Mouse (Mus musculus) liver, postnatal 0 days (tissue): ENCODE results near the gene Wapl.

Experiments used
- CTCF ChIP-seq: sonication (generic); IDR thresholded peaks from 2 replicates; pipeline ENCODE4 v1.5.1; 2016; ENCODE audit warnings: antibody characterized with exemption, low read depth
- EP300 ChIP-seq: IDR thresholded peaks from 2 replicates; pipeline ENCODE4 v1.6.1; 2016; ENCODE audit warnings: antibody characterized with exemption, low read depth, mild to moderate bottlenecking

GRCm38 (mm10) chr14:34712857-34713256 lies 39.1 kb downstream of the Wapl start:
- TF ChIP-seq EP300 (no peak), CTCF (no peak)
